ENCODE assay signal across 25 mouse cellular contexts in genomic region chr12:31254978-31255377, GRCm38 (mm10). TPM values are rescaled to one million over a fixed set of nuclear protein-coding genes. Genes with fewer than 3 reads are reported as not detected.
A peak's percentile ranks its signal among the peaks of the same experiment; 100 is the strongest.
DNase-seq lines count a peak whose midpoint lies in the region; ATAC-seq lines count a peak whose summit lies in the region.
"Had no signal": no experiment of that assay in that cellular context is flagged by ENCODE, and none has a peak within 500 bp of the region (broad histone marks: within the 10 kb centered on the region; RNA-seq: fewer than 3 reads in every experiment).

No protein-coding gene starts in this region.

- H3K9ac ChIP-seq in midbrain, embryonic 11.5 days (ENCODE audit: low read length), result no peak overlapping the region
- H3K9ac ChIP-seq in midbrain, embryonic 13.5 days (replicated peaks), result no peak overlapping the region
- no peak overlapping the region for H3K9ac ChIP-seq in stomach, embryonic 16.5 days (ENCODE audit: low read length)
- H3K9ac ChIP-seq: forebrain, embryonic 13.5 days; forebrain, postnatal 0 days; heart, embryonic 15.5 days; hindbrain, embryonic 14.5 days had no signal

- no peaks in the 10 kb centered on the region for H3K9me3 ChIP-seq in midbrain, embryonic 11.5 days (ENCODE audit: control insufficient read depth, low read length)
- H3K9me3 ChIP-seq in midbrain, embryonic 13.5 days, result no peaks in the 10 kb centered on the region
- no peaks in the 10 kb centered on the region for H3K9me3 ChIP-seq in limb, embryonic 10.5 days (replicated peaks)
- H3K9me3 ChIP-seq in stomach, embryonic 16.5 days (replicated peaks; ENCODE audit: control insufficient read depth, low read length), result no peaks in the 10 kb centered on the region
- H3K9me3 ChIP-seq: embryonic facial prominence, embryonic 10.5 days; forebrain, embryonic 13.5 days; G1E; heart, embryonic 15.5 days; hindbrain, embryonic 10.5 days had no signal

- H3K4me1 ChIP-seq in midbrain, embryonic 11.5 days (ENCODE audit: control insufficient read depth, insufficient read depth, low read length), result no peaks in the 10 kb centered on the region
- no peaks in the 10 kb centered on the region for H3K4me1 ChIP-seq in midbrain, embryonic 13.5 days (replicated peaks)
- peaks cover 11% of the 10 kb centered on the region for H3K4me1 ChIP-seq in limb, embryonic 10.5 days
- H3K4me1 ChIP-seq in stomach, embryonic 16.5 days (ENCODE audit: control insufficient read depth, insufficient read depth, low read length), result peaks cover 11% of the 10 kb centered on the region; the same call in 1 of the 2 replicates
- H3K4me1 ChIP-seq: forebrain, embryonic 13.5 days; hindbrain, embryonic 10.5 days had no signal

- no peak overlapping the region for H3K4me2 ChIP-seq in midbrain, embryonic 11.5 days
- H3K4me2 ChIP-seq in midbrain, embryonic 13.5 days (replicated peaks), result no peak overlapping the region
- no peak overlapping the region for H3K4me2 ChIP-seq in stomach, embryonic 16.5 days (ENCODE audit: low read depth, low read length)
- H3K4me2 ChIP-seq: forebrain, embryonic 13.5 days; heart, embryonic 11.5 days; heart, embryonic 15.5 days; hindbrain, embryonic 14.5 days had no signal

- H3K36me3 ChIP-seq in midbrain, embryonic 11.5 days (ENCODE audit: control insufficient read depth, insufficient read depth, low read length), result no peaks in the 10 kb centered on the region
- H3K36me3 ChIP-seq in midbrain, embryonic 13.5 days, result no peaks in the 10 kb centered on the region
- H3K36me3 ChIP-seq in limb, embryonic 10.5 days, result no peaks in the 10 kb centered on the region
- H3K36me3 ChIP-seq in stomach, embryonic 16.5 days (ENCODE audit: control insufficient read depth, insufficient read depth, low read length), result no peaks in the 10 kb centered on the region
- H3K36me3 ChIP-seq: embryonic facial prominence, embryonic 10.5 days; G1E; heart, embryonic 15.5 days; hindbrain, embryonic 10.5 days had no signal

- H3K27me3 ChIP-seq in midbrain, embryonic 11.5 days (ENCODE audit: control insufficient read depth, insufficient read depth, low read length), result no peaks in the 10 kb centered on the region
- H3K27me3 ChIP-seq in midbrain, embryonic 13.5 days, result no peaks in the 10 kb centered on the region
- H3K27me3 ChIP-seq in limb, embryonic 10.5 days (ENCODE audit: low read depth, poor library complexity, severe bottlenecking), result no peaks in the 10 kb centered on the region
- H3K27me3 ChIP-seq in stomach, embryonic 16.5 days (ENCODE audit: control insufficient read depth, insufficient read depth, low read length), result no peaks in the 10 kb centered on the region
- H3K27me3 ChIP-seq: forebrain, embryonic 13.5 days; heart, embryonic 15.5 days had no signal

- H3K4me3 ChIP-seq in midbrain, embryonic 11.5 days (ENCODE audit: low read depth, low read length), result no peak overlapping the region
- H3K4me3 ChIP-seq in midbrain, embryonic 13.5 days (replicated peaks), result no peak overlapping the region
- H3K4me3 ChIP-seq in limb, embryonic 10.5 days, result no peak overlapping the region
- no peak overlapping the region for H3K4me3 ChIP-seq in stomach, embryonic 16.5 days (replicated peaks; ENCODE audit: low read length)
- H3K4me3 ChIP-seq: embryonic facial prominence, embryonic 10.5 days; forebrain, embryonic 13.5 days; heart, adult 2 months; heart, embryonic 15.5 days; hindbrain, embryonic 10.5 days had no signal

- WGBS in midbrain, embryonic 11.5 days, result 90% methylated on average over 8 of the region's 8 CpGs
- WGBS in midbrain, embryonic 13.5 days, result 88% methylated on average over 8 of the region's 8 CpGs
- 85% methylated on average over 8 of the region's 8 CpGs for WGBS in limb, embryonic 10.5 days
- WGBS in stomach, embryonic 16.5 days, result 66% methylated on average over 8 of the region's 8 CpGs

- DNase-seq in midbrain, embryonic 11.5 days (ENCODE audit: low spot score, missing footprints), result peak; percentile 39
- no peak for DNase-seq in limb, embryonic 10.5 days (ENCODE audit: low spot score)
- no peak for DNase-seq in B cell, adult 2 months
- no peak for DNase-seq in lung, postnatal 4 days
- DNase-seq in gastrocnemius, postnatal 10 days, result no peak
- DNase-seq: adrenal gland, adult 8-10 months; adrenal gland, postnatal 36 days; cerebellum, adult 2 months; cerebellum, postnatal 10 days; forebrain, postnatal 0 days; heart, adult 2 months had no signal

- no peak overlapping the region for H3K27ac ChIP-seq in midbrain, embryonic 11.5 days (ENCODE audit: low read depth, low read length)
- no peak overlapping the region for H3K27ac ChIP-seq in midbrain, embryonic 13.5 days
- 0 out of 2 replicates have a peak overlapping the region, but pooled peaks have one; percentile 3 for H3K27ac ChIP-seq in limb, embryonic 10.5 days
- H3K27ac ChIP-seq in stomach, embryonic 16.5 days (ENCODE audit: low read length), result peak overlapping the region; percentile 67
- H3K27ac ChIP-seq: embryonic facial prominence, embryonic 10.5 days; forebrain, embryonic 13.5 days; heart, adult 2 months; heart, embryonic 15.5 days; hindbrain, embryonic 10.5 days; hindbrain, embryonic 14.5 days had no signal

- no peak for ATAC-seq in midbrain, embryonic 11.5 days (ENCODE audit: low FRiP score)
- no peak for ATAC-seq in midbrain, embryonic 13.5 days
- peak; percentile 53 for ATAC-seq in stomach, embryonic 16.5 days (ENCODE audit: insufficient read depth, low FRiP score)
- ATAC-seq: CD4-positive, CD25-positive, alpha-beta regulatory T cell, adult 4 months; forebrain, embryonic 13.5 days; forebrain, postnatal 0 days had no signal

RNA-seq across cellular contexts. Expression of gene Lamb1, which starts 10.1 kb away (rescaled TPM):
- 17.3 and 18.5 TPM in 2 replicates for polyA plus RNA-seq in midbrain, embryonic 11.5 days (2014; fragmentation: Nextera tagmentation; extraction: Ambion mirVana)
- 12.4 and 15.4 TPM in 2 replicates for polyA plus RNA-seq in midbrain, embryonic 13.5 days (2015; fragmentation: Nextera tagmentation; extraction: Ambion mirVana)
- 40.5 and 44.6 TPM in 2 replicates for polyA plus RNA-seq in limb, embryonic 10.5 days (2016; fragmentation: Nextera tagmentation; extraction: Ambion mirVana)
- 108 and 120 TPM in 2 replicates for polyA plus RNA-seq in stomach, embryonic 16.5 days (2015; fragmentation: Nextera tagmentation; extraction: Ambion mirVana)
- 100 to 1,000 TPM; 155 to 176 TPM for total RNA-seq in gastrocnemius, postnatal 10 days (2021)
- polyA plus RNA-seq: CD4-positive, CD25-positive, alpha-beta regulatory T cell, adult 4 months; G1E had no signal

RNA-seq across cellular contexts. Expression of gene Gm6993, which starts 14.4 kb away (rescaled TPM):
- not detected in 2 replicates for polyA plus RNA-seq in midbrain, embryonic 11.5 days (2014; fragmentation: Nextera tagmentation; extraction: Ambion mirVana)
- not detected in 2 replicates for polyA plus RNA-seq in midbrain, embryonic 13.5 days (2015; fragmentation: Nextera tagmentation; extraction: Ambion mirVana)
- not detected in 2 replicates for polyA plus RNA-seq in limb, embryonic 10.5 days (2016; fragmentation: Nextera tagmentation; extraction: Ambion mirVana)
- not detected in 2 replicates for polyA plus RNA-seq in stomach, embryonic 16.5 days (2015; fragmentation: Nextera tagmentation; extraction: Ambion mirVana)
- total RNA-seq in gastrocnemius, postnatal 10 days (2021), result not detected
- total RNA-seq: adrenal gland, adult 8-10 months; adrenal gland, postnatal 36 days; forebrain, postnatal 0 days; G1E; gastrocnemius, adult 8-10 months; gastrocnemius, postnatal 4 days; heart, adult 2 months; heart, postnatal 25 days had no signal
- polyA plus RNA-seq: CD4-positive, CD25-positive, alpha-beta regulatory T cell, adult 4 months; cerebellum, adult 2 months; embryonic facial prominence, embryonic 10.5 days; embryonic facial prominence, embryonic 14.5 days; forebrain, embryonic 13.5 days; forebrain, postnatal 0 days; G1E; heart, adult 2 months; heart, embryonic 11.5 days; heart, embryonic 15.5 days; hindbrain, embryonic 10.5 days; hindbrain, embryonic 14.5 days had no signal

Comparison
In these comparisons a context has a peak if more than half of its experiments do, and no peak if none do; other contexts are left out.
1. H3K27ac ChIP-seq: peak in limb, embryonic 10.5 days (single experiment) and stomach, embryonic 16.5 days (single experiment); none in midbrain, embryonic 11.5 days (single experiment) and midbrain, embryonic 13.5 days (single experiment).